Mouse (Mus musculus): ENCODE data around the gene Olfm1. TPM values are rescaled to one million over a fixed set of nuclear protein-coding genes. Genes with fewer than 3 reads are reported as not detected.

Gene Olfm1
- total and polyA plus RNA-seq, 3 experiments, result 0.20 to 1.3 (median 0.34) TPM

- dilution Hi-C loops (cut with MboI; ENCODE audit: extremely low pct_ligation_motif_present, extremely low pct_unique_long_range_greater_than_20kb, low sequenced_read_pairs), result no loop called here
- in situ Hi-C loops (cut with MboI; ENCODE audit: low pct_ligation_motif_present, low pct_unique_long_range_greater_than_20kb, low sequenced_read_pairs), result no loop called here
- Histone ChIP-seq H3K4me2 (ENCODE audit: insufficient read depth, low read depth, poor library complexity, severe bottlenecking) (no peak overlapping the region), H3K9me3 (replicated peaks; ENCODE audit: low read length) (peaks cover 14% of the 10 kb centered on the region), H3K27ac (ENCODE audit: insufficient read depth, low read depth) (no peak overlapping the region), H3K79me2 (replicated peaks; ENCODE audit: control insufficient read depth, extremely low read depth, insufficient read depth, poor library complexity, severe bottlenecking) (no peaks in the 10 kb centered on the region), H3K27me3 (replicated peaks) (peaks cover 3% of the 10 kb centered on the region), H3K4me1 (ENCODE audit: control insufficient read depth in 1 of 2, insufficient read depth in 2 of 2) (peaks cover 0 to 26% of the 10 kb centered on the region in 2 experiments; a peak in 2 of 4 replicates), H3K9ac (ENCODE audit: insufficient read depth, low read depth) (no peak overlapping the region), H3K4me3 (replicated peaks in 1 of 3; ENCODE audit: low read depth in 2 of 3, low read length in 2 of 3, poor library complexity in 1 of 3) (no peak overlapping the region), H3K36me3 (replicated peaks in 1 of 2; ENCODE audit: control insufficient read depth in 1 of 2, insufficient read depth in 1 of 2, low read length in 1 of 2) (no peaks in the 10 kb centered on the region)
- TF ChIP-seq PAX5 (IDR thresholded peaks at IDR 0.05; ENCODE audit: low read length) (no peak), POLR2A (IDR thresholded peaks at IDR 0.05; ENCODE audit: low read depth, low read length) (no peak), CTCF (conservative IDR thresholded peaks at IDR 0.05 in 1 of 2, IDR thresholded peaks at IDR 0.05 in 1 of 2; ENCODE audit: low read depth in 2 of 2, low read length in 2 of 2) (no peak), MYC (IDR thresholded peaks at IDR 0.05; ENCODE audit: low read depth, low read length) (no peak)
- no peak for DNase-seq (ENCODE audit: extremely low read depth)
Measured at GRCm38 (mm10) chr2:28247098-28247497, 54.3 kb downstream of the Olfm1 start.

- in situ Hi-C loops (cut with MboI; ENCODE audit: low pct_ligation_motif_present, low pct_unique_long_range_greater_than_20kb, low sequenced_read_pairs), result no loop called here
- H3K4me1 ChIP-seq (ENCODE audit: control insufficient read depth in 1 of 2, insufficient read depth in 2 of 2), result peaks cover 0 to 19% of the 10 kb centered on the region in 2 experiments; a peak in 2 of 4 replicates
- no peaks in the 10 kb centered on the region for H3K36me3 ChIP-seq (replicated peaks in 1 of 2; ENCODE audit: control insufficient read depth in 1 of 2, insufficient read depth in 1 of 2, low read length in 1 of 2)
- peaks cover 14% of the 10 kb centered on the region for H3K9me3 ChIP-seq (replicated peaks; ENCODE audit: low read length)
- dilution Hi-C loops (cut with MboI; ENCODE audit: extremely low pct_ligation_motif_present, extremely low pct_unique_long_range_greater_than_20kb, low sequenced_read_pairs), result no loop called here
- no peaks in the 10 kb centered on the region for H3K79me2 ChIP-seq (replicated peaks; ENCODE audit: control insufficient read depth, extremely low read depth, insufficient read depth, poor library complexity, severe bottlenecking)
- DNase-seq (ENCODE audit: extremely low read depth), result no peak
- H3K9ac ChIP-seq (ENCODE audit: insufficient read depth, low read depth), result no peak overlapping the region
- H3K27ac ChIP-seq (ENCODE audit: insufficient read depth, low read depth), result no peak overlapping the region
- TF ChIP-seq USF2 (conservative IDR thresholded peaks at IDR 0.05; ENCODE audit: low read depth, low read length) (no peak), POLR2AphosphoS2 (IDR thresholded peaks at IDR 0.05; ENCODE audit: low read depth, low read length) (no peak), IRF4 (IDR thresholded peaks at IDR 0.05; ENCODE audit: low read depth, low read length) (no peak), ZMIZ1 (IDR thresholded peaks at IDR 0.05; ENCODE audit: low read depth, low read length) (no peak), MYC (IDR thresholded peaks at IDR 0.05; ENCODE audit: low read depth, low read length) (no peak), PAX5 (IDR thresholded peaks at IDR 0.05; ENCODE audit: low read length) (no peak), EP300 (IDR thresholded peaks at IDR 0.05; ENCODE audit: low read length) (no peak), E2F4 (IDR thresholded peaks at IDR 0.05; ENCODE audit: insufficient replicate concordance, low read depth, low read length) (no peak), ZNF384 (IDR thresholded peaks at IDR 0.05; ENCODE audit: low read depth, low read length) (no peak)
- no peak overlapping the region for H3K4me2 ChIP-seq (ENCODE audit: insufficient read depth, low read depth, poor library complexity, severe bottlenecking)
- H3K4me3 ChIP-seq (replicated peaks in 1 of 3; ENCODE audit: low read depth in 2 of 3, low read length in 2 of 3, poor library complexity in 1 of 3), result no peak overlapping the region
- peaks cover 3% of the 10 kb centered on the region for H3K27me3 ChIP-seq (replicated peaks)
Measured at GRCm38 (mm10) chr2:28252554-28252953, 59.8 kb downstream of the Olfm1 start.

- Histone ChIP-seq H3K9ac (ENCODE audit: insufficient read depth, low read depth) (no peak overlapping the region), H3K4me3 (replicated peaks in 1 of 3; ENCODE audit: low read depth in 2 of 3, low read length in 2 of 3, poor library complexity in 1 of 3) (no peak overlapping the region), H3K9me3 (replicated peaks; ENCODE audit: low read length) (no peaks in the 10 kb centered on the region), H3K36me3 (replicated peaks in 1 of 2; ENCODE audit: control insufficient read depth in 1 of 2, insufficient read depth in 1 of 2, low read length in 1 of 2) (no peaks in the 10 kb centered on the region), H3K4me2 (ENCODE audit: insufficient read depth, low read depth, poor library complexity, severe bottlenecking) (no peak overlapping the region), H3K27ac (ENCODE audit: insufficient read depth, low read depth) (no peak overlapping the region), H3K4me1 (ENCODE audit: control insufficient read depth in 1 of 2, insufficient read depth in 2 of 2) (peaks cover 0 to 19% of the 10 kb centered on the region in 2 experiments; a peak in 2 of 4 replicates), H3K27me3 (replicated peaks) (peaks cover 9% of the 10 kb centered on the region), H3K79me2 (replicated peaks; ENCODE audit: control insufficient read depth, extremely low read depth, insufficient read depth, poor library complexity, severe bottlenecking) (no peaks in the 10 kb centered on the region)
- in situ Hi-C loops (cut with MboI; ENCODE audit: low pct_ligation_motif_present, low pct_unique_long_range_greater_than_20kb, low sequenced_read_pairs) (no loop called here), dilution Hi-C loops (cut with MboI; ENCODE audit: extremely low pct_ligation_motif_present, extremely low pct_unique_long_range_greater_than_20kb, low sequenced_read_pairs) (no loop called here)
- no peak for TF ChIP-seq RCOR1 (conservative IDR thresholded peaks at IDR 0.05; ENCODE audit: low read depth, low read length)
- TF ChIP-seq USF1 (IDR thresholded peaks at IDR 0.05; ENCODE audit: low read depth, low read length), result no peak
- no peak for DNase-seq (ENCODE audit: extremely low read depth)
Measured at GRCm38 (mm10) chr2:28256029-28256428, 63.2 kb downstream of the Olfm1 start.
